Mouse (Mus musculus) ES-Bruce4 (cell line): ENCODE measurements around the gene Baat.

Source experiments
- EP300 ChIP-seq: IDR thresholded peaks from 2 replicates; pipeline ENCODE4 v1.6.1; 2011; ENCODE audit warnings: low read depth, low read length; ENCODE audit not compliant: insufficient read depth
- POLR2A ChIP-seq: IDR thresholded peaks from one replicate; pipeline ENCODE4 v1.8.1; 2011; ENCODE audit warnings: low read length; ENCODE audit not compliant: insufficient read depth

- TF ChIP-seq EP300, result no peak
- TF ChIP-seq POLR2A, result no peak
Measured at GRCm38 (mm10) chr4:49512636-49513035, 6.3 kb upstream of the Baat start.
